In the genomic region with DNA sequence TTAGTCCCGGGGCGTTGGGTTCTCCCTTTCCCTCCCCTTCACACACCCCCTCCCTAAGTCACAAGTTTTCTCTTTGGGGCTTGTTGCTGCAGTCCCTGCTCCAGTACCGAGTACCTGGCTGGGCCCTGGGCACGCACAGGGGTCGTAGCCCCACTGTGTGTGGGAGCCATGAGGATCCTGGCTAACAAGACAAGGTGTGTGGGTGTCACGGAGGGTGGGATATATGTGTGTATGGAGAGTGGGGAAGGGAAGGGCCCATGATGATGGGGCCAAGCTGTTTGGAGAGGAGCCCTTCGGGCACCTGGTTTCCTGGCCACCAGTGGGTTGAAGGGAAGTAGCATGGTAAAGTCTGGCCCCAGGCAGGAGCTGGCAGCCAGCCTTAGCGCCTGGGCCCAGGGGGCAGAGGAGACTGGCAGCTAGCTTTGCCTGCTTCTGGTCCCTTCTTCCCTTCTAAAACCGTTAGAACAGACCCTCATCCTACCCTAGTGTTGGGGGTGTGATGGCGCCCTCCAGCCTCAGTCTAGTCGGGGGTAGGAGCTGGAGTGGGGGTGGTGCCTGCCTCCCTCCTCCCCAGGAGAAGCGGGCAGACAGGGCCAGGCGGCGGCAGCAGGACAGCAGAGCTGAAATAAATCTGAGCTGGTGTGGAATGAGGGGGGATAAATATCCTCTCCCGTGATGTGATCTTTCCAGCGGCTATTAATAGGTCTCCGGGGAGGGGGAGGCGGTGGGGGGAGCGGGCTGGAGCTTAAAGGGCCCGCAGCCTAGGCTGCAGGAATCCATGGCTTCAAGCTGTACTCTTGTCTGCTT, we compare ENCODE assay signal across 8 mouse cellular contexts. TPM values are rescaled to one million over a fixed set of nuclear protein-coding genes. Genes with fewer than 3 reads are reported as not detected.
DNase-seq lines count a peak whose midpoint lies in the region; ATAC-seq lines count a peak whose summit lies in the region.

No protein-coding gene starts in this region.

- peak; percentile 10; the same call in 1 of the 2 replicates for ATAC-seq in kidney, embryonic 16.5 days (ENCODE audit: low FRiP score, low TSS enrichment)
- peak; percentile 28 for ATAC-seq in midbrain, embryonic 13.5 days

- no peaks in the 10 kb centered on the region for H3K9me3 ChIP-seq in kidney, embryonic 16.5 days (ENCODE audit: low read length)
- no peaks in the 10 kb centered on the region for H3K9me3 ChIP-seq in midbrain, embryonic 13.5 days

- DNase-seq in ovary, postnatal 36 days (ENCODE audit: low spot score), result peak; percentile 36
- DNase-seq in ovary, postnatal 14 days (ENCODE audit: low spot score), result no peak
- peak; percentile 73 to 79 for DNase-seq in cerebellum, postnatal 14 days
- DNase-seq in heart, adult 9 months (ENCODE audit: low spot score in 2 of 2), result peak; percentile 72 to 79
- DNase-seq in thymus, postnatal 25 days, result no peak
- no peak for DNase-seq in spleen, postnatal 4 days (ENCODE audit: low spot score in 2 of 2)

- 6% methylated on average over 20 of the region's 20 CpGs for WGBS in kidney, embryonic 16.5 days
- 5% methylated on average over 17 of the region's 20 CpGs for whole genome bisulfite sequencing in midbrain, embryonic 13.5 days

- H3K4me1 ChIP-seq in kidney, embryonic 16.5 days (ENCODE audit: insufficient read depth, low read length), result peaks cover 73% of the 10 kb centered on the region
- peaks cover 72% of the 10 kb centered on the region for H3K4me1 ChIP-seq in midbrain, embryonic 13.5 days (replicated peaks)

- peak overlapping the region; percentile 89 for H3K4me2 ChIP-seq in kidney, embryonic 16.5 days (replicated peaks; ENCODE audit: low read depth, low read length)
- peak overlapping the region; percentile 83 for H3K4me2 ChIP-seq in midbrain, embryonic 13.5 days (replicated peaks)

- peak overlapping the region; percentile 48 for H3K4me3 ChIP-seq in kidney, embryonic 16.5 days (ENCODE audit: low read length)
- peak overlapping the region; percentile 42 for H3K4me3 ChIP-seq in midbrain, embryonic 13.5 days (replicated peaks)

- H3K9ac ChIP-seq in kidney, embryonic 16.5 days (replicated peaks; ENCODE audit: low read length), result peak overlapping the region; percentile 72
- peak overlapping the region; percentile 73 for H3K9ac ChIP-seq in midbrain, embryonic 13.5 days (replicated peaks)

- no peaks in the 10 kb centered on the region for H3K27me3 ChIP-seq in kidney, embryonic 16.5 days (ENCODE audit: insufficient read depth, low read length)
- H3K27me3 ChIP-seq in midbrain, embryonic 13.5 days, result 0 out of 2 replicates have a peak, but pooled peaks cover 3% of the 10 kb centered on the region

- peaks cover 20% of the 10 kb centered on the region for H3K36me3 ChIP-seq in kidney, embryonic 16.5 days (ENCODE audit: insufficient read depth, low read length)
- H3K36me3 ChIP-seq in midbrain, embryonic 13.5 days, result peaks cover 11% of the 10 kb centered on the region

- peak overlapping the region; percentile 94 for H3K27ac ChIP-seq in kidney, embryonic 16.5 days (ENCODE audit: low read length)
- H3K27ac ChIP-seq in midbrain, embryonic 13.5 days, result peak overlapping the region; percentile 93

RNA-seq across cellular contexts. Expression of gene Bcl9l, which starts 16.9 kb away (rescaled TPM):
- 11.3 and 12.4 TPM in 2 replicates for polyA plus RNA-seq in kidney, embryonic 16.5 days (2015; fragmentation: Nextera tagmentation; extraction: Ambion mirVana)
- polyA plus RNA-seq in midbrain, embryonic 13.5 days (2015; fragmentation: Nextera tagmentation; extraction: Ambion mirVana), result 8.0 and 9.2 TPM in 2 replicates

RNA-seq across cellular contexts. Expression of gene Upk2, which starts 44.8 kb away (rescaled TPM):
- polyA plus RNA-seq in kidney, embryonic 16.5 days (2015; fragmentation: Nextera tagmentation; extraction: Ambion mirVana), result 3.4 and 7.6 TPM in 2 replicates
- not detected in 2 replicates for polyA plus RNA-seq in midbrain, embryonic 13.5 days (2015; fragmentation: Nextera tagmentation; extraction: Ambion mirVana)

RNA-seq across cellular contexts. Expression of gene Foxr1, which starts 58.6 kb away (rescaled TPM):
- not detected in 2 replicates for polyA plus RNA-seq in kidney, embryonic 16.5 days (2015; fragmentation: Nextera tagmentation; extraction: Ambion mirVana)
- polyA plus RNA-seq in midbrain, embryonic 13.5 days (2015; fragmentation: Nextera tagmentation; extraction: Ambion mirVana), result not detected in 2 replicates

Comparison
In these comparisons a context has a peak if more than half of its experiments do, and no peak if none do; other contexts are left out.
1. DNase-seq: peak in ovary, postnatal 36 days (single experiment), cerebellum, postnatal 14 days (2 of 2) and heart, adult 9 months (2 of 2); none in ovary, postnatal 14 days (single experiment), thymus, postnatal 25 days (single experiment) and spleen, postnatal 4 days (0 of 2).